Mouse (Mus musculus) stomach, postnatal 0 days (tissue): Measurements from ENCODE around the gene Sept1.

ENCODE experiments used
- CTCF ChIP-seq: IDR thresholded peaks from 2 replicates; pipeline ENCODE4 v1.5.1; 2016; ENCODE audit warnings: antibody characterized with exemption, low read depth, mild to moderate bottlenecking, moderate library complexity
- EP300 ChIP-seq: optimal IDR thresholded peaks from 2 replicates; pipeline ENCODE3; 2016; ENCODE audit warnings: antibody characterized with exemption

GRCm38 (mm10) chr7:127217475-127217874, 15.5 kb downstream of the Sept1 start:
- no peak for TF ChIP-seq CTCF
- TF ChIP-seq EP300, result no peak
